Mouse (Mus musculus) liver, postnatal 0 days (tissue): ENCODE measurements around the gene Hoxa11.

ENCODE experiments used
- CTCF ChIP-seq: sonication (generic); IDR thresholded peaks from 2 replicates; pipeline ENCODE4 v1.5.1; 2016; ENCODE audit warnings: antibody characterized with exemption, low read depth
- EP300 ChIP-seq: IDR thresholded peaks from 2 replicates; pipeline ENCODE4 v1.6.1; 2016; ENCODE audit warnings: antibody characterized with exemption, low read depth, mild to moderate bottlenecking

DNA sequence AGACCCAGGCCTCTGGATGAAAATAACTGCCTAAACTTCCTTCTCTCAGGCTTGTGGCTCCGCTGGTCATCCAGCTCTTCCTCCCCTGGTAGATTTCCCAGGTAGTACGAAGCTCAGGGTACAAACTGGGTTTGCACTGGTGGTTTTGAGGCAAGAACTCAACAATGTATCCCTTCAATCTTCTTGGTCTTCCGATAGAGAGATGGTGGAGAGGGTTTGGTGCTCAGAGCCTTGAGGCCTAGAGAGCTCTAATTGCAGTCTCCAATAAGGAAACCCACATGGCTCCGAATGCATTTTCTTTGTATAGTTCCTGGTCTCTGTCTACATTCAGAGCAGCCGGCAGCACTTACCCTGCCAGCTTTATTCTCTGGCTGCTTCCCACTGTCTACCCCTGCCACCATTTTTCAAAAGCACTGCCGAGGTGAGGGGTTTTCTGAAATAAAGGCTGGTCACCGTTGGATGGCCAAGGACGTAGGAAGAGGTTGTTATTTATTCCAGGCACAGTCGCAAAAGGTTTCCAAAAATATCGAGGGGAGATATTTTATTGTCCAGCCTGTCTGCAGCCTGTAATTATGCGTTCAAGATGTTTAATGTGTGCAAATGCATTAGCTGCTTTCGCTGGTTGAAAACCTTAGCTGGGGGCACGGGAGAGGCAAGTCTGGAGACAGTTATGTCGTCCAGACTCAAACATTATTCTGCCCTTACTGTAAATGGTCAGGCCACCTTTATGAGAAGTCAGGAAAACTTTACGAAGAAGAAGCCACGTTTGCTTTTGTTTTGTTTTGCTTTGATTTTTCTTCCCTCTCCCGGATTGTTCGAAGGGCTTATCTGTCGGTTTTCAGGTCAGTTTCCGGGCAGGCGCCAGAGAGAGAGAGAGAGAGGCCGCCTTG, 27.4 kb upstream of the Hoxa11 start:
- no peak for TF ChIP-seq CTCF
- TF ChIP-seq EP300 = no peak
